Mouse (Mus musculus): Measurements from ENCODE around the gene Gng4. TPM values are rescaled to one million over a fixed set of nuclear protein-coding genes. Genes with fewer than 3 reads are reported as not detected.

The Gng4 gene
- polyA plus RNA-seq, 1 experiment from 2014 or later, result 4.5 TPM

DNA sequence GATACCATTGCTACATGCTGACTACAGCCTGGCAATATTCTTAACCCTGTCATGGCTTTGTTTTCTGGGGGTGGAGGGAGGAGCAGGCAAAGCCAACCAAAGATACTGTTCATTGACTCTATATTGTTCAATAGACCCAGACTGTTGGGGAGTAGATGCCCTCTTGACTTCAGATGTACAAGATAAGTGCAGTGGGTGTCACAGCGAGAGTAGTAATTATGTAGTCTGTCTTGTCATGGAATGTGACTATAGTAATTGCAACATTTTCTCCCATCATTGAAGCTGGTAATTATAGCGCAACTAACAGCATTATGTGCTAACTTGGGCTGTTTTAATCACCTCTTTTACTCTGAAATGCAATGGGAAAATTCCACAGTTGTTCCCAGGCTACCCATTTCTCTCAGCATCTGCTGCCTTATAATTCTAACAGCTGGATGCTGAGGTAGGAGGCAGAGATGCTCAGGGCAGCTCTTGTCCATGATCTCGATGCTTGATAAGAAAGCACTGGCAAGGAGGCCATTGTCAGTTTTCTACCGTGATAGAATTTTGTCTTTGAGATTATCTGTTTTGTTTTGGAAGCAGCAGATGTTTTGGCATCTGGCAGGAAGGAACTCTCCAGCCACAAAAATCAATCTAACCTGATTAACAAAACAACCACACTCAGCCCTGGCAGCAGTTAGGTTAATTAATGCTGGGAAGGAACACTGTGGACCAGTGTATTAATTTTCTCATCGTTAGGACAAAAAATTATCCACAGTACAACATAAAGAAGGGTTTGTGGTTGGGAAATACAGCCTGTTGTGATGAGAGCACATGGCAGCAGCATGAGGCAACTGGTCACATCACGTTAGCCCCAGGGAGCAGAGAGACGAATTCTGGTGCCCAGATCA is 36.6 kb downstream of the Gng4 start:
- H3K4me3 ChIP-seq, result no peak overlapping the region
- H3K4me2 ChIP-seq (replicated peaks), result no peak overlapping the region
- no peaks in the 10 kb centered on the region for H3K9me3 ChIP-seq
- no peak overlapping the region for H3K9ac ChIP-seq
- H3K36me3 ChIP-seq, result no peaks in the 10 kb centered on the region
- ATAC-seq (ENCODE audit: insufficient number of reproducible peaks, insufficient read depth, low FRiP score, low TSS enrichment), result no peak
- H3K27me3 ChIP-seq, result no peaks in the 10 kb centered on the region
- 60% methylated on average over 7 of the region's 7 CpGs for WGBS
- no peaks in the 10 kb centered on the region for H3K4me1 ChIP-seq
- no peak overlapping the region for H3K27ac ChIP-seq

DNA sequence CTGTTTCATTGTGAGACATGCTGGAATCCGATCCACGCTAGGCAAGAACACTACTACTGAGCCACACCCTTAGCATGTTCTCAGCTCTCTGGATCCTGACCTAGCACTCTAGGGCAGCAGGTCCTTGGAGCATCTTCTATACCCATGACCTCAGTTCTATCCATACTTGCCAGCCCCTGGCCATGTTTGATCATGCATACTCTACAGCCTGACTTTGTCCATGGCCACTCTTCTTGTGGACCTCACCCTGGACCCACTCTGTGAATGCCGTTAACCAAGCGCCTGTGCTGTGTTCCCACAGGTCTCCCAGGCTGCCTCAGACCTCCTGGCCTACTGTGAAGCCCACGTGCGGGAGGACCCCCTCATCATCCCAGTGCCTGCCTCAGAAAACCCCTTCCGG is 41.1 kb downstream of the Gng4 start:
- Histone ChIP-seq H3K9me3 (no peaks in the 10 kb centered on the region), H3K36me3 (no peaks in the 10 kb centered on the region), H3K27me3 (no peaks in the 10 kb centered on the region), H3K27ac (no peak overlapping the region), H3K4me3 (no peak overlapping the region), H3K9ac (no peak overlapping the region), H3K4me2 (replicated peaks) (no peak overlapping the region), H3K4me1 (no peaks in the 10 kb centered on the region)
- ATAC-seq (ENCODE audit: insufficient number of reproducible peaks, insufficient read depth, low FRiP score, low TSS enrichment), result no peak
- 89% methylated on average over 7 of the region's 7 CpGs for WGBS

DNA sequence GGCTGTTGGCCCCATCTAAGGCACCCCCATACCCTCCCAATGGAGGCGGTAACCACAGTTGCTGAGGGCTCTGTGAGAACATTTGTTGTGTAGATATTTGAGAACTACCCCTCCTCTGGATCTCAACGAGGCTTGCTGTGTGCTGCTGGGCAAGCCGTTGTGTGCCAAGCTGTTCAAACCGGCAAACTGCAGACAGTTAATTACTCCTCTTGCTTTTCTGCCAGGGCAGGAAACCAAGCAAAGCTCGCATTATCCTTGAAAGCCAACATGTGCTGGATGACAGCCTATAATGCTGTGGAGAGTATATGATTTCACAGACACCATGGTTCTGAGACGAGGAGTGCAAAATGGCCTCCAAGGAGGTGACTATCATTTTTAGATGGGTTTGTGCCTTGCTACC is 42.7 kb downstream of the Gng4 start:
- no peak overlapping the region for H3K9ac ChIP-seq
- no peaks in the 10 kb centered on the region for H3K4me1 ChIP-seq
- no peak overlapping the region for H3K4me3 ChIP-seq
- no peaks in the 10 kb centered on the region for H3K9me3 ChIP-seq
- H3K36me3 ChIP-seq, result no peaks in the 10 kb centered on the region
- H3K27ac ChIP-seq, result no peak overlapping the region
- whole genome bisulfite sequencing, result 84% methylated on average over 6 of the region's 6 CpGs
- ATAC-seq (ENCODE audit: insufficient number of reproducible peaks, insufficient read depth, low FRiP score, low TSS enrichment), result no peak
- no peak overlapping the region for H3K4me2 ChIP-seq (replicated peaks)
- no peaks in the 10 kb centered on the region for H3K27me3 ChIP-seq

DNA sequence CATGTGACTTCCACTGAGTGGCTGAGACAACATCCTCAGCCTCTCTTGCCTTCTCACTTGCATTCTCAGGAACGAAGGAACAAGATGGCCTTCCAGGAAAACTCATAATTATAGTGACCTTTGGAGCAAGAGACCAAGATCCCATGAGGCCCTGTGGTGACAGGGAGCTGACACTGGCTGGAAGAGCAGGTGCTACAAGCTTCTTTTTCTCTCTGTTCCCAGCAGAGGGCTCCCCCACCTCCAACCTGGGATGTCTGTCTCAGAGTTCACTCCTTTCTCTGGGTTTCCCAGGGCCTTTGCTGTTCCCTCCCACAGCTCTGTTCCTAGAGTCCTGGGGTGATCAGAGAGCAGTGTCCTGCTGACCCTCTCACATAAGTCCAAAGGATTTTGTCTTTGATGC is 44.3 kb downstream of the Gng4 start:
- no peak overlapping the region for H3K4me2 ChIP-seq (replicated peaks)
- H3K36me3 ChIP-seq, result no peaks in the 10 kb centered on the region
- no peak for ATAC-seq (ENCODE audit: insufficient number of reproducible peaks, insufficient read depth, low FRiP score, low TSS enrichment)
- H3K9me3 ChIP-seq, result no peaks in the 10 kb centered on the region
- H3K4me3 ChIP-seq, result no peak overlapping the region
- no peak overlapping the region for H3K9ac ChIP-seq
- H3K27me3 ChIP-seq, result no peaks in the 10 kb centered on the region
- H3K4me1 ChIP-seq, result no peaks in the 10 kb centered on the region
- H3K27ac ChIP-seq, result no peak overlapping the region
- WGBS, result 35% methylated on average over 1 of the region's 1 CpGs

DNA sequence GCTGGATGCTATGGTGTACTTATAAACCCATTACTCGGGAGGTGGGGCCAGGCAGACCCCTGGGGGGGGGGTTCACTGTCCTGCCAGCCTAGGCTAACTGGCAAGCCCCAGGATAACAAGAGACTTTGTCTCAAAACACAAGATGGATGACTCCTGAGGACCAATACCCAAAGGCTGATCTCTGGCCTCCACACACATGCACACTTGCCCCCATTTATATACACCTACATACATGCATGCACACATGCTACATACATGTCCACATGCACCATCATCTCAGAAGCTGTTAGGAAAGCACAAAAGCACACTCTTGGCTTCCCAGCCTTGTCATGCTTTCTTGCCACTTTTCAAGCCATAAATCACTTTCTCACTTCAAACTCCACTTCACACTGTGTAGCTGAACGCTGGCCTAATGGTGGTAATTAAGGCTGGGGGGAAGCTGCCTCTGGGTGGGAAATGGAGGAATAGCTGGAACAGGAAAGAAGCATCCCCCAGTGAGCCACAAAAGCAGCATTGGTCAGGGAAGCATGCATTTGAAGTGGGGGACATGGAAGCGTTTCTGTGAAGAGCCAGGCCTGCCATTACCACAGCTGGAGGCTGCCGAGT is 46.7 kb downstream of the Gng4 start:
- no peaks in the 10 kb centered on the region for H3K9me3 ChIP-seq
- no peaks in the 10 kb centered on the region for H3K4me1 ChIP-seq
- H3K4me2 ChIP-seq (replicated peaks), result no peak overlapping the region
- WGBS, result 34% methylated on average over 4 of the region's 4 CpGs
- ATAC-seq (ENCODE audit: insufficient number of reproducible peaks, insufficient read depth, low FRiP score, low TSS enrichment), result no peak
- no peak overlapping the region for H3K4me3 ChIP-seq
- no peaks in the 10 kb centered on the region for H3K27me3 ChIP-seq
- no peak overlapping the region for H3K27ac ChIP-seq
- no peak overlapping the region for H3K9ac ChIP-seq
- H3K36me3 ChIP-seq, result no peaks in the 10 kb centered on the region

DNA sequence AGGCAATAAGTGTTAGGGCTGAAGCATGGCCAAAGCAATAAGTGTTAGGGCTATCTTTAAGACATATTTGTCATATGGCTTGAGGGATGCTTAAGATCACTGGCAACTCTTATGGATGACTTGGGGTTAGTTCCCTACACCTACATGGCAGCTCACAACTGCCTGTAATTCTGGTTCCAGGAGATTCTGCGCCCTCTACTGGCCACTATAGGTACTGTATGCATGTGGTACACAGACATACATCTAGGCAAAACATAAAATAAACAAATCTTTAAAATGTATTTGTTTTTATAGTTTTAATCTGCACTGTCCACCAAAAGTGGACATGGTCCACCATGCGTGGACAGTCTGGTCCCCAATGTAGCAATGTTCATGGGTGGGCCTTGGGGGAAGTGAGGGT is 51.3 kb downstream of the Gng4 start:
- Histone ChIP-seq H3K4me1 (no peaks in the 10 kb centered on the region), H3K27me3 (no peaks in the 10 kb centered on the region), H3K9ac (no peak overlapping the region), H3K9me3 (peaks cover 4% of the 10 kb centered on the region), H3K4me3 (no peak overlapping the region), H3K4me2 (replicated peaks) (no peak overlapping the region), H3K27ac (no peak overlapping the region), H3K36me3 (no peaks in the 10 kb centered on the region)
- no peak for ATAC-seq (ENCODE audit: insufficient number of reproducible peaks, insufficient read depth, low FRiP score, low TSS enrichment)
- 62% methylated on average over 2 of the region's 2 CpGs for WGBS

DNA sequence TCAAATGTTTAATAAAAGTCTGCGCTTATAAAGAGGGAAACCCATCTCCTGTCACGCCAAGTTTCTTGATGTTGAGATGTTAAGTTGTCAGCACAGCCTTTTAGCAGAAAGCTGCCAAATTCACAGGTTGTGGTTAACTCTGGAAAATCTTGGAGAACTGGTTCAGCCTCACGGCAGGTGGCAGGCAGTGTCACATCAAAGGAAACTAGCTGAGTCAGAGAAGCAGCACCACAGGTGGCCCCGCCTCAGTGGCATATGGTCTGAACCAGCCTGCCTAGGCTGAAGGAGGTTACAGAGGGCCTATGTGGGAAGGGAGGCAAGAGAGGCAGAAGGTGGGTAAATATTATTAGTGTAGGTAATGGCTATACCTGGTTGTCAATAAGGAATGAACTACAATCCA is 61.2 kb downstream of the Gng4 start:
- ATAC-seq (ENCODE audit: insufficient number of reproducible peaks, insufficient read depth, low FRiP score, low TSS enrichment), result no peak
- Histone ChIP-seq H3K9me3 (no peaks in the 10 kb centered on the region), H3K4me3 (no peak overlapping the region), H3K9ac (no peak overlapping the region), H3K36me3 (no peaks in the 10 kb centered on the region), H3K4me1 (no peaks in the 10 kb centered on the region), H3K27me3 (no peaks in the 10 kb centered on the region), H3K4me2 (replicated peaks) (no peak overlapping the region), H3K27ac (no peak overlapping the region)
- 56% methylated on average over 4 of the region's 4 CpGs for WGBS

DNA sequence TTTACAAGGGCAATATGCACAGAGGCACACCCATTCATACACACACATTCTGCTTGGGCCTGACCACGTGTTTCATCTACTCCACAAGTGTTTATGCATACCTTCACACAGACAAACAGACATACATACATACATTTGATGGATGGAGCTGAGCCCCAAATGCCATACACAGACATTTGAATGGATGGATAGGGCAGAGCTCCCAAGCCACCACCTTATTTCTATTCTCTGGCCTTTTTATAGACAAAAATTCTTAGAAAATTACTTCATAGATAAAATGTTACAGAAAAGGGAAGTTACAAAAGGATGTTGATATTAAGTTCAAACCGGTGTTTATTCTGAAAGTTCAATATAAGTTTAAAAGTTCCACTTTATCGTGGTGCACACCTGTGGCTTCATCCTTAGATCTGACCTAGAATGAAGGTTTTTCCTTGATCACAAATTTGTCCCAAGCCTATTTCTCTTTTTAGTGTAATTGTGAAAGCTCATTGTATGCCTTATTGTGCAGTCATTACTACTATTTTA is 63.3 kb downstream of the Gng4 start:
- no peaks in the 10 kb centered on the region for H3K27me3 ChIP-seq
- H3K9ac ChIP-seq, result no peak overlapping the region
- no peak overlapping the region for H3K4me2 ChIP-seq (replicated peaks)
- 77% methylated on average over 3 of the region's 3 CpGs for WGBS
- H3K9me3 ChIP-seq, result no peaks in the 10 kb centered on the region
- no peaks in the 10 kb centered on the region for H3K4me1 ChIP-seq
- no peak for ATAC-seq (ENCODE audit: insufficient number of reproducible peaks, insufficient read depth, low FRiP score, low TSS enrichment)
- no peaks in the 10 kb centered on the region for H3K36me3 ChIP-seq
- H3K27ac ChIP-seq, result no peak overlapping the region
- H3K4me3 ChIP-seq, result no peak overlapping the region

DNA sequence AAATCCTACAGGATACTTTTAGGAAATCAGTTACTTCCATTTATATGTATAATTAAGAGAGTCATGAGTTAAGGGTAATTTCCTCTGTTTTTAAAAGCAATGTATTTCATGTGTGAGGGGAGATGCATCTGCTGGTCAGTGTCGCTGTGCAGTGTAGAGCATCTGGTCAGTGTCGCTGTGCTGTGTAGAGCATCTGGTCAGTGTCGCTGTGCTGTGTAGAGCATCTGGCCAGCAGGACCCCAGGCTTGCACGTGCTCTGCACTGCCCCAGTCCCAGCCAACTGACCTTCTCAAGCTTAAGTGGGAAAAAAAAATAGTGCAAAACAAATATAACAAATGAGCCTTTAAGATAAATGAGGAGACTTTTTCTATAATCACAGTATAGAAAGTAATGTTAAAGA is 73.3 kb downstream of the Gng4 start:
- no peak for ATAC-seq (ENCODE audit: insufficient number of reproducible peaks, insufficient read depth, low FRiP score, low TSS enrichment)
- Histone ChIP-seq H3K4me2 (replicated peaks) (no peak overlapping the region), H3K4me3 (no peak overlapping the region), H3K27me3 (no peaks in the 10 kb centered on the region), H3K9ac (no peak overlapping the region), H3K4me1 (no peaks in the 10 kb centered on the region), H3K27ac (no peak overlapping the region), H3K36me3 (no peaks in the 10 kb centered on the region), H3K9me3 (no peaks in the 10 kb centered on the region)
- WGBS, result 60% methylated on average over 4 of the region's 4 CpGs

DNA sequence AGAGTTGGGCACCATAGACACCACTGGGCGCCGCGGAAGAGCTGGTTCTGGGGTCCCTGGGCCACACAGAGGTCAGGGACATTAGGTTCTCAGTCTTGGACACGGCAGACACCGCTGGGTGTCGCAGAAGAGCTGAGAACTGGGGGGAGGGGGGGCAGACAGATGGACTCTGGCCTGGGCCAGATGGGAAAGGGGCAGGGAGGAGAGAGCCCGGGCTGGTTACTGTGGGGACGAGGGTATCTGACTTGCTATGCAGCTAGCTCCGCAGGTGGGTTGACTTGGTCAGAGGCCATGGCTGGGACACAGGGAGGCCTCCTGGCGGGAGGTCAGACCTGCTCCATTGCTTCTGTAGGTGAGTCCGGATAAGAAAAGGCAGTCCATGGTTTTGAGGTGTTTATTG is 78.5 kb downstream of the Gng4 start:
- Histone ChIP-seq H3K4me1 (no peaks in the 10 kb centered on the region), H3K27ac (no peak overlapping the region), H3K4me3 (no peak overlapping the region), H3K36me3 (no peaks in the 10 kb centered on the region), H3K9ac (no peak overlapping the region), H3K27me3 (no peaks in the 10 kb centered on the region), H3K9me3 (no peaks in the 10 kb centered on the region), H3K4me2 (replicated peaks) (no peak overlapping the region)
- 59% methylated on average over 11 of the region's 11 CpGs for WGBS
- no peak for ATAC-seq (ENCODE audit: insufficient number of reproducible peaks, insufficient read depth, low FRiP score, low TSS enrichment)

DNA sequence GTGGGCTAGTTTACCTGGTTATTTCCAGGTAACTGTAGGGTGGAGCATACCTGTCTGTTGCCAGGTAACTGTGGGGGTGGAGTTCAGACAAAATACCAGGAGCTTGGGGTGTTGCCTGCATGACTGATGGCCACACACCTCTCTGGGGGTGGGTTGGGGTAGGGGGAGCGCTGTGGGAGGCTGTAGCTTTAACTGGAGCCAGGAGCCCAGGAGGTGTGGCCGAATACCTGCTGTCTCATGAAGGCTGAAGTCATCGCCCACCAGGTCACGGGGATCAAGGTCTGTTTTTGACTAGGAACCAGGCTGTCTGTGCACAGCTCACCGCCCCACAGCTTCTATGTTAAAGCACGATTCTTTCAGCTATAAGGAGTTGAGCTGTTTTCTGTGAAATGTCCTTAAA is 79.1 kb downstream of the Gng4 start:
- no peak overlapping the region for H3K9ac ChIP-seq
- no peak overlapping the region for H3K4me3 ChIP-seq
- H3K4me1 ChIP-seq, result no peaks in the 10 kb centered on the region
- H3K9me3 ChIP-seq, result no peaks in the 10 kb centered on the region
- no peaks in the 10 kb centered on the region for H3K27me3 ChIP-seq
- whole genome bisulfite sequencing, result 37% methylated on average over 6 of the region's 6 CpGs
- H3K4me2 ChIP-seq (replicated peaks), result no peak overlapping the region
- H3K27ac ChIP-seq, result no peak overlapping the region
- H3K36me3 ChIP-seq, result no peaks in the 10 kb centered on the region
- ATAC-seq (ENCODE audit: insufficient number of reproducible peaks, insufficient read depth, low FRiP score, low TSS enrichment), result no peak

DNA sequence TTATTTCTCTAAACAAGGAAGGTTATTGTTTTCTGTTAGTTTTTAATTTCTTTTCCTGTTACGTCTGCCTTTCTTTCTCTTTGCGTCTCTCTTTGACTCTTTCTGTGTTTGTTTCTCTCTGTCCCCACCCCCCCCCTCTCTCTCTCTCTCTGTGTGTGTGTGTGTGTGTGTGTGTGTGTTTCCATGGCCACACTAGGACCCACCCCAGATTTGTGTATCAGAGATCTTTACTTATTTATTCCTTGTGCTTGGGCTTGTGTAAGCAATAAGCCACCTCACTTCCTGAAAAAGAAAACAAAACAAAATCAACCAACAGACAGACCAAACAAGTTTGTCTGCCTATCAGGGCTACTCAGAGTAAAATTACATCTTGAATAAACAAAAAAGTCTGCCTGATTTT is 82.5 kb downstream of the Gng4 start:
- ATAC-seq (ENCODE audit: insufficient number of reproducible peaks, insufficient read depth, low FRiP score, low TSS enrichment), result no peak
- Histone ChIP-seq H3K27ac (no peak overlapping the region), H3K9ac (no peak overlapping the region), H3K36me3 (no peaks in the 10 kb centered on the region), H3K27me3 (no peaks in the 10 kb centered on the region), H3K9me3 (no peaks in the 10 kb centered on the region), H3K4me3 (no peak overlapping the region), H3K4me1 (no peaks in the 10 kb centered on the region), H3K4me2 (replicated peaks) (no peak overlapping the region)
- WGBS, result 68% methylated on average over 2 of the region's 2 CpGs
